Mouse (Mus musculus): ENCODE measurements around the gene Tmem110. TPM values are rescaled to one million over a fixed set of nuclear protein-coding genes. Genes with fewer than 3 reads are reported as not detected.

Tmem110 gene
- polyA plus RNA-seq, 1 experiment from 2014 or later, result 12.7 TPM

DNA sequence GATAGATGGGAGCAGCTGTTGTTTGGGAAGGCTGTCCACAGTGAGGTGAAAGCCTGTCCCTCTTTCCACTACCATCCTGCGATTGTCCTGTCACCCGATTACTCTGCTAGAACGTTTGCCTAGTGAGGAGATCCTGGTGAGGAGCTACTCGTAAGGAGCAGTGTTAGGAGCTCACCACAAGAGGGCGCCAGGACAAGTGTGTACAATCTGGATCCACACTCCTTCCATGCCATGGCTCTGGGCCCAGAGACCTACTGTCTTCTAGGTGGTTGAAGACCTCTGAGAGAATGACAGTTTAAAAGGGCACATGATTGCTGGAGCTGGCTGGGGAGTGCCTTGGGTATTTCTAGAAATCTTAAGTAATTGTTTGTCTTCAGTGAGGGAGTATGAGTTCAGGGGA is 41.7 kb downstream of the Tmem110 start:
- no peak overlapping the region for H3K9ac ChIP-seq
- H3K4me1 ChIP-seq (replicated peaks), result peaks cover 23% of the 10 kb centered on the region
- ATAC-seq (replicated peaks; ENCODE audit: insufficient number of reproducible peaks, insufficient read depth, low FRiP score, low read depth), result no peak
- no peaks in the 10 kb centered on the region for H3K9me3 ChIP-seq (replicated peaks)
- 0 out of 2 replicates have a peak, but pooled peaks cover 3% of the 10 kb centered on the region for H3K36me3 ChIP-seq
- no peak overlapping the region for H3K27ac ChIP-seq
- no peaks in the 10 kb centered on the region for H3K27me3 ChIP-seq
- H3K4me2 ChIP-seq, result no peak overlapping the region
- 29% methylated on average over 5 of the region's 5 CpGs for WGBS
- no peak overlapping the region for H3K4me3 ChIP-seq

GRCm38 (mm10) chr14:30868826-30869225 is 43.4 kb downstream of the Tmem110 start:
- no peak for ATAC-seq (replicated peaks; ENCODE audit: insufficient number of reproducible peaks, insufficient read depth, low FRiP score, low read depth)
- H3K4me2 ChIP-seq, result no peak overlapping the region
- 0 out of 2 replicates have a peak, but pooled peaks cover 6% of the 10 kb centered on the region for H3K36me3 ChIP-seq
- H3K27me3 ChIP-seq, result no peaks in the 10 kb centered on the region
- no peak overlapping the region for H3K4me3 ChIP-seq
- H3K9me3 ChIP-seq (replicated peaks), result no peaks in the 10 kb centered on the region
- 78% methylated on average over 10 of the region's 10 CpGs for WGBS
- H3K4me1 ChIP-seq (replicated peaks), result peaks cover 26% of the 10 kb centered on the region
- peak overlapping the region; percentile 80 for H3K27ac ChIP-seq
- no peak overlapping the region for H3K9ac ChIP-seq

GRCm38 (mm10) chr14:30869391-30869801 is 44.0 kb downstream of the Tmem110 start:
- H3K9ac ChIP-seq, result peak overlapping the region; percentile 24; the same call in 1 of the 2 replicates
- no peaks in the 10 kb centered on the region for H3K27me3 ChIP-seq
- H3K9me3 ChIP-seq (replicated peaks), result no peaks in the 10 kb centered on the region
- H3K4me1 ChIP-seq (replicated peaks), result peaks cover 31% of the 10 kb centered on the region
- no peak for ATAC-seq (replicated peaks; ENCODE audit: insufficient number of reproducible peaks, insufficient read depth, low FRiP score, low read depth)
- H3K4me3 ChIP-seq, result no peak overlapping the region
- H3K27ac ChIP-seq, result peak overlapping the region; percentile 80
- WGBS, result 74% methylated on average over 8 of the region's 8 CpGs
- no peak overlapping the region for H3K4me2 ChIP-seq
- H3K36me3 ChIP-seq, result 0 out of 2 replicates have a peak, but pooled peaks cover 6% of the 10 kb centered on the region

- Histone ChIP-seq H3K27me3 (no peaks in the 10 kb centered on the region), H3K4me1 (replicated peaks) (peaks cover 34% of the 10 kb centered on the region), H3K9ac (peak overlapping the region; percentile 24; the same call in 1 of the 2 replicates), H3K4me3 (no peak overlapping the region), H3K27ac (peak overlapping the region; percentile 80), H3K36me3 (0 out of 2 replicates have a peak, but pooled peaks cover 6% of the 10 kb centered on the region), H3K4me2 (peak overlapping the region; percentile 9; the same call in 1 of the 2 replicates), H3K9me3 (replicated peaks) (no peaks in the 10 kb centered on the region)
- 52% methylated on average over 25 of the region's 25 CpGs for WGBS
- ATAC-seq (replicated peaks; ENCODE audit: insufficient number of reproducible peaks, insufficient read depth, low FRiP score, low read depth), result peak; percentile 42; the same call in 1 of the 2 replicates
These were observed 45.1 kb downstream of the Tmem110 start for GRCm38 (mm10) chr14:30870206-30871147.

- no peaks in the 10 kb centered on the region for H3K27me3 ChIP-seq
- H3K9ac ChIP-seq, result no peak overlapping the region
- no peak overlapping the region for H3K4me2 ChIP-seq
- H3K27ac ChIP-seq, result no peak overlapping the region
- ATAC-seq (replicated peaks; ENCODE audit: insufficient number of reproducible peaks, insufficient read depth, low FRiP score, low read depth), result no peak
- H3K36me3 ChIP-seq, result 0 out of 2 replicates have a peak, but pooled peaks cover 6% of the 10 kb centered on the region
- H3K4me3 ChIP-seq, result no peak overlapping the region
- H3K4me1 ChIP-seq (replicated peaks), result peaks cover 46% of the 10 kb centered on the region
- no peaks in the 10 kb centered on the region for H3K9me3 ChIP-seq (replicated peaks)
- 54% methylated on average over 18 of the region's 18 CpGs for WGBS
These were observed 48.8 kb downstream of the Tmem110 start for GRCm38 (mm10) chr14:30874095-30874700.

- no peak for ATAC-seq (replicated peaks; ENCODE audit: insufficient number of reproducible peaks, insufficient read depth, low FRiP score, low read depth)
- 0 out of 2 replicates have a peak, but pooled peaks cover 6% of the 10 kb centered on the region for H3K36me3 ChIP-seq
- no peaks in the 10 kb centered on the region for H3K9me3 ChIP-seq (replicated peaks)
- no peak overlapping the region for H3K9ac ChIP-seq
- WGBS, result 70% methylated on average over 12 of the region's 12 CpGs
- no peak overlapping the region for H3K27ac ChIP-seq
- peaks cover 45% of the 10 kb centered on the region for H3K4me1 ChIP-seq (replicated peaks)
- no peak overlapping the region for H3K4me2 ChIP-seq
- no peak overlapping the region for H3K4me3 ChIP-seq
- H3K27me3 ChIP-seq, result no peaks in the 10 kb centered on the region
These were observed 49.9 kb downstream of the Tmem110 start for GRCm38 (mm10) chr14:30875130-30875865.

- WGBS, result 73% methylated on average over 9 of the region's 9 CpGs
- no peak overlapping the region for H3K4me3 ChIP-seq
These were observed 50.6 kb downstream of the Tmem110 start for GRCm38 (mm10) chr14:30875955-30876354.

DNA sequence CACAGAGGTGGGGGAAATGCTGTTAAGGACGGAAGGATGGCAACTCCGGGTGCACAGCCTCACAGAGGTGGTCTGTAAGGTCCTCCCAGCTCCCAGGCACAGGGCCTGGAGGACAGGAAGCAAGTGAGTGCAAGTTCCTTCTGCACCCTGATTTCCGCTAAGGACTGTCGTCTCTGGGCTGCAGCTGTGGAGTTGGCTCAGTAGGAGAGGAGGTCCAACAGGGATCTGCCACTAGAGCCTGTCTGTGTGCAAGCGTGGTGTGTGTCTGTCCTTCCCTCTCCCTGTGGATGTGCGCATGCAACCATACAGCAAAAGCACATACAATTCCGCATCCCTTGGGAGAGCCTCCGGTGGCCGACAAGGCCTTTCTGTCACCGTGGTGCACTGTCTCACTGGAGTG is 51.1 kb downstream of the Tmem110 start:
- Histone ChIP-seq H3K27ac (no peak overlapping the region), H3K9ac (no peak overlapping the region), H3K4me3 (no peak overlapping the region), H3K4me1 (replicated peaks) (peaks cover 33% of the 10 kb centered on the region), H3K9me3 (replicated peaks) (no peaks in the 10 kb centered on the region), H3K36me3 (0 out of 2 replicates have a peak, but pooled peaks cover 6% of the 10 kb centered on the region), H3K27me3 (no peaks in the 10 kb centered on the region), H3K4me2 (no peak overlapping the region)
- ATAC-seq (replicated peaks; ENCODE audit: insufficient number of reproducible peaks, insufficient read depth, low FRiP score, low read depth), result no peak
- 81% methylated on average over 10 of the region's 10 CpGs for WGBS

More at GRCm38 (mm10) chr14:30875955-30876354, 50.6 kb downstream of the Tmem110 start:
- Histone ChIP-seq H3K4me1 (replicated peaks) (peaks cover 38% of the 10 kb centered on the region), H3K27me3 (no peaks in the 10 kb centered on the region), H3K27ac (no peak overlapping the region), H3K4me2 (no peak overlapping the region), H3K9ac (no peak overlapping the region), H3K9me3 (replicated peaks) (no peaks in the 10 kb centered on the region), H3K36me3 (0 out of 2 replicates have a peak, but pooled peaks cover 6% of the 10 kb centered on the region)
- no peak for ATAC-seq (replicated peaks; ENCODE audit: insufficient number of reproducible peaks, insufficient read depth, low FRiP score, low read depth)

DNA sequence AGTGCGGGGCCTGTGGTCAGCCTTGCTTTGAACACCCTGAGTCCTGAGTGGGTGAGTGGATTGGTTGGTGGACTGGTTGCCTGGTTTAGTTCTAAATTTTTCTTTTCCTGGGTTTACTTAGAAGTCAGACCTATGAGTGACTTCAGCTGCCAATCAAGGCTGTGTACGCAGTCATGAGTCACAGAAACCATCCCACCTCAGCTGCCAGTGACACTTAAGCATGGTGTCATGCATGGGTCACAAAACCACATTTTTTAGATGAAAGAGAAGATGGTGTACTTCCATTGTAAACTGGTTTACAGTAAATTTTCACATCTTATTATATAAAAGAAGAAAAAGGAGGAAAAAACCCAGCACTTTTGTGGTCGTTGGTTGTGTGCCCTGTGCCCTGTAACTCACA is 52.4 kb downstream of the Tmem110 start:
- no peak for ATAC-seq (replicated peaks; ENCODE audit: insufficient number of reproducible peaks, insufficient read depth, low FRiP score, low read depth)
- H3K27ac ChIP-seq, result no peak overlapping the region
- 88% methylated on average over 3 of the region's 3 CpGs for WGBS
- H3K4me2 ChIP-seq, result no peak overlapping the region
- H3K4me1 ChIP-seq (replicated peaks), result peaks cover 32% of the 10 kb centered on the region
- H3K36me3 ChIP-seq, result 0 out of 2 replicates have a peak, but pooled peaks cover 6% of the 10 kb centered on the region
- no peak overlapping the region for H3K4me3 ChIP-seq
- H3K9me3 ChIP-seq (replicated peaks), result no peaks in the 10 kb centered on the region
- H3K27me3 ChIP-seq, result no peaks in the 10 kb centered on the region
- H3K9ac ChIP-seq, result no peak overlapping the region

DNA sequence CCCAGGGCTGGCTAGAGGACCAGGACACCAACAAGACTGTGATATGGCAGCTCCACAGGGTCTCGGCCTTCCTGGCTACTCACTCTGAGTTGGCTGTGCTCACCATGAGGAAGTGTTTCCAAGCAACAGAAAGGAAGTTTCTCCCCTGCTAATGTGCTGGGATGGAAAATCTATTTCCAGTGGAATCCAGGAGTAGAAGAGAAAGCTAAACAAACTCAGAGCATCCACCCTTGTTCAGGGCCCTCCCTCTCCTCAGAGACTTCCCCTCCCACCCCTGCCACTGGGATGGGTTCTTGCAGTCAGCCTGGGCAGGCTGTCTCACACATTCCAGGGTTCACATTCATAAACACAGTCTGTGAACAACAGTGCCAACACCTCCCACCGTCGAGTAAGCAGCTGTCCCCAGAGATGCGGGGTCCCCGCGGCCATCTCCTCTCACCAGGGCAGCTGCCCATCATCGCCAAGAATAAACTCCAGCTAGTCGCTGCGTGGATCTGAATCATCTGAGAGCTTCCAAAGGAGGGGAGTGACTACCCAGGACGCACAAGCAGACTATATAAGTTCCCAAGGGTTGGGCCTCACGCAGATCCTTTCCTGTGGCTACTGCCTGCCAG is 53.7 kb downstream of the Tmem110 start, which contains the start of gene Mustn1:
TSS of gene Mustn1 (plus strand) at position 243 of the 614 bp plus-strand sequence.
- H3K36me3 ChIP-seq, result 0 out of 2 replicates have a peak, but pooled peaks cover 3% of the 10 kb centered on the region
- no peaks in the 10 kb centered on the region for H3K9me3 ChIP-seq (replicated peaks)
- WGBS, result 36% methylated on average over 11 of the region's 11 CpGs
- no peak within 1 kb of the TSS for H3K9ac ChIP-seq
- peak within 1 kb of the TSS; percentile 76 for H3K27ac ChIP-seq
- H3K4me1 ChIP-seq (replicated peaks), result peaks cover 28% of the 10 kb centered on the region
- no peak within 1 kb of the TSS for H3K4me2 ChIP-seq
- peak; percentile 63 for ATAC-seq (replicated peaks; ENCODE audit: insufficient number of reproducible peaks, insufficient read depth, low FRiP score, low read depth)
- no peak within 1 kb of the TSS for H3K4me3 ChIP-seq
- H3K27me3 ChIP-seq, result no peaks in the 10 kb centered on the region

Data from heart, embryonic 15.5 days (tissue).